Mouse (Mus musculus) urinary bladder, postnatal 14 days (tissue): ENCODE measurements at regions not wholly inside any gene's neighbourhood (a gene's known extent, or its start where the extent isn't known, plus 50 kb on each side); places are given as distances from the start of the nearest gene placed in this dataset.

Source experiments
- DNase-seq: peaks from one replicate; pipeline ENCODE4 v3.0.0; 2021; ENCODE audit warnings: low spot score

DNA sequence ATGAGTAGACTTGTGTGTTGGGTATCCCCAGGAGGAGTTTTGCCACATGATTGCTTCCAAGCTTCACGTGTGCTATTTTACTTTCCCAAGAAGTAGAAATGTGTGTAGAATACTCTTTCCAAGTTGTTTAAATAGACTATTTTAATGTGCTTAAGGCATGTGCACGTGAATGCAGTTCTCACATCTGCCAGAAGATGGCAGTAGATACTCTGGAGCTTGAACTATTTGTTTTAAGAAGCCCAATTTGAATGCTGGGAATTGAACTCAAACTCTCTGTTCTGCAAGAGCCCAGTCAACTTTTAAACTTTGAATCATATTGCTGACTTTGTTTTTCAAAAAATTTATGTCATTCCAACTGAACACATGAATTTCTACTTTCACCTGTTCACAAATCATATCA, 431.3 kb upstream of the Reg3g start:
- peak; percentile 38 for DNase-seq

- DNase-seq = no peak
These were observed 424.1 kb upstream of the Reg3g start for GRCm38 (mm10) chr6:78892730-78893129.

DNA sequence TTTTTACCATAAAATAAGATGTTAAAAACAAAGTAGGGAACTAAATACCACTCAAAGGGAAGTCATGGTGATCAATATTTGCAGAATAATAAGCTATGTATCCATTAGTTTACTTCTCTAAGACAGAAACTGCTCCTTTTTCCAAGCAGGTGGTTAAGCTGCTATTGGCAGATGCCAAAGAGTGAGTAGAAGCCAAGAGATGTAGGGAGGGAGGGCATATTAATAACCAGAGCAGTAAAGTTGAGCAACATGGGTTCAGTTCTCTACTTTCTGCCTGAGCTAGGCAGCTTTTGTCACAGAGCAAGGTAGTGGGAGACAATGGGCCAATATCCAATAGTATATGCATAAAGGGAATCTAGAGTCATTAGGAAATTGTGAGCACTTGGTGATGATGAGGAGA, 394.4 kb upstream of the Reg3g start:
- DNase-seq = no peak

DNA sequence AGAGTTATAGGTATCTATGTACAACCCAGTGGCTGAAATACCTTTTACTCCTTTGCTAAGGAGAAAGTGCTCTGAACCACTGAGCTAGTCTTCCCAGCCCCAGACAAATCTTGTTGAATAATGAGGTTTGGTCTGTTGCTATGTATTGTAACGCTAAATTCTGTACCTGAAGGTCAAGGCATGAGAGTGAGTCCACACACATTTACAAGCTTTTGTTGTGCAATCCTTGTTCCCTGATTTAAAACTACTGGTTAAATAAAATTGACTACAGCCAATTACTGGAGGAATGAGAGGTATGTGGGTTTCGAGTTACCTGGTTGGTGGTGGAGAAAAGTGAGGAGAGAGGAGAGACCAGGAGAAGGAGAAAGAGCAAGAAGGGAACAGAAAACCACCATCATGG, 372.6 kb upstream of the Reg3g start:
- no peak for DNase-seq

DNA sequence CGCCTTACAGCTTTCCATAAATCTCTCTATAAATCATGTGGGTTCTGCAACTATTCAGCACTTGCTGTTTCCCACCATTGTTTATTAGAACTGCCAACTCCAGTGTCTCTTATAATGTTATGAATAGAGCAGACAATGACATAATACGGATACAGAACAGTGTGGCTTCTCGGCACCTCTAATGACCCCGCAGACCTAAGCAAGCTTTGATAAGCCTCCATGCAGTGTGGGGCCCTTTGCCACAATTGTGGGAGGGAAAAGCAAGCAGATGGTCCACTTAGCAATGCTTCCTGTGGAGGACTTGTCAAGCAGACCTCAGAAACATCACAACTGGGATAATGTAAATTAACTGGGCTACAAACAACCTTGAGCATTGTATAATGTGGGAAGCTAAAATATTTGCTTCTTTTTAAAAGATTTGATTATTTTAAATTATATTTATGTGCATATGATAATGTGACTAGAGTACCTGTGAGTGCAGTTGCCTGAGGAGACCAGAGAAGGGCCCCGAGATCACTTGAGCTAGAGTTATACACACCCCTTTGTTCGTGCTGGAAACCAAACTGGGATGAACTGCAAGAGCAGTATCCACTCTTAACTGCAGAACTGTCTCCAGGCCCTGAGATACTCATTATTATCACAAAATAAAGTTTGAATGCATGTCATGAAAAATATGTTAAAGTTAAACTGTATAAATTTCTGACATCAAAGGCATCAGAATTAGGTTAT, 357.4 kb upstream of the Reg3g start:
- DNase-seq = no peak

- no peak for DNase-seq
These were observed 352.6 kb upstream of the Reg3g start for GRCm38 (mm10) chr6:78821251-78821650.

DNA sequence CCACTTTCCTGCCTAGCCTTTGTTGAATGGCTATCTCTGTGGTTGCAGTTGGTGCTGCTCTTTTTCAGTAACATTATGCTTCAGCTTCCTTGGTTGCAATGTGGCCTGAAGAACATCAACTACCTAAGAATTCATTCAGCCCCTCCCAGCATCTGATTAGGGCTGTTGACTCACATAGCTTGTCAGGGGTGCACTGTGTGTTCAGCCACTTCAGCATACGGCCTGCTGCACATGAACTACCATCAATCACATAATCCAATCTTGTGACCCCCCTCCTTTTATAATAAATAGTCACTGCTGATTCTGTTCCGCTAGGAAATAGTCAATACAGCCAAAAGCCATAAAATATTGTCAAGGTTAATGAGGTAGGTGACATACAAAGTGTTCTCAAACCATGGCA, 328.3 kb upstream of the Reg3g start:
- no peak for DNase-seq

DNA sequence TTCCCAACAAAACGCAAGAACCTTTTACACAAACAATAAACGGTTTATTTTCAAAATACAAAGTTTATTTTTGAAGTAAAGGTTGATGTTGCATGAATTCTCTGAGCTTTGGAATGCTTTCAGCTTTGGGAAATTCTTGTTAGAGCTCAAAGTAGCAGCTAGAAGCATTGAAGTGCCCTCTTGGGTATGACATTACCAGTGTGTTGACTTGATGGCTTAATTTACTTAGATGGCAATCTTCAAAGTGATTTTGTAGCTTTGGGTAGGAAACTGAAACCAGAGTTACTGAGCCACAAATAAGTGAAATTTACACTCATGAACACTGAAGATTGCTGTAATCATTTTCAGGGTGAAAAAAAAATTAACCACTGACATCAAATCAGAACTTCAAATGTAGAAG, 320.3 kb upstream of the Reg3g start:
- DNase-seq = no peak

DNA sequence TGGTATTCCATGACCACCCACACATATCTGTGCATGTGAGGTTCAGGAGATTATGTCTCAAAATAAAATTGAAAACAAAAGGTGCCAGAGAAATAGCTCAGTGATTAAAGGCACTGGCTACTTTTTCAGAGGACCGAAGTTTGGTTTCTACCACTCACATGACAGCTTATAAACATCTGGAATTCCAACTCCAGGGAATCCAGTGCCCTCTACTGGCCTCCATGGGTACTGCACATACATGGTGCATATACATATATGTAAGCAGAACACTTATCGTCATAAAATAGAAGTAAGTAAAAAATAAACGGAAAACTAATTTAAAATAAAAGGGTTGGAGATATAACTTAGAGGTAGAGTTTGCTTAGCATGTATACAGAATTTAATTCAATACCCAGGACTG, 288.9 kb upstream of the Reg3g start:
- DNase-seq = no peak
